Mouse (Mus musculus): ENCODE data around the gene Lpar3. TPM values are rescaled to one million over a fixed set of nuclear protein-coding genes. Genes with fewer than 3 reads are reported as not detected.
A peak's percentile ranks its signal among the peaks of the same experiment; 100 is the strongest.

Lpar3 gene
- total RNA-seq (2021) = under 1 TPM; 0.15 to 0.69 TPM
- long read RNA-seq, experiment 1, partial matches to known transcripts = 0 of 1 reads
- long read RNA-seq, experiment 1, other reads (novel, unspliced or antisense) = 0 of 1 reads
- long read RNA-seq, experiment 2, partial matches to known transcripts = 0 of 4 reads
- long read RNA-seq, experiment 2, other reads (novel, unspliced or antisense) = 0 of 4 reads

- peak; percentile 85 for DNase-seq
These were observed at the start of gene Lpar3 for GRCm38 (mm10) chr3:146220776-146221486. TSS of gene Lpar3 (plus strand) at chr3:146220963.

DNA sequence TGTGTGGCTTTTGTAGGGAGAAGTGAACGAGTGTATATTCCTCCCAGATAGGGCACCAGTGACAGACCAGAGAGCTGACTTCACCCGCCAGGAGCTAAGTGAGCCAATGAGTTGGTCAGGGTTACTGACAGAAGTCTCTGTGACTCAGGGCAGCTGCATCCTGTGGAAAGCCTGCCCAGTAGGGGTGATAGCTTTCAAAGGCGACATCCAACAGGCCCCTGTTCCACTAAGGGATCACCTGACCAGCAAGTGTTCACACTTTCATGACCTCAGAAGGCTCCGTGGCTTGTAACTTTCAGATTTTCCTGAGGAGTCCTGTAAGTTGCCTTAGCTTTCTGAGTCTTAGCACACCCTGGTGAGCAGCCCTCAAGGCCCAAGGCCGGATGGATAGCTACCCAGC lies 47.7 kb upstream of the Lpar3 start:
- no peak for DNase-seq

DNA sequence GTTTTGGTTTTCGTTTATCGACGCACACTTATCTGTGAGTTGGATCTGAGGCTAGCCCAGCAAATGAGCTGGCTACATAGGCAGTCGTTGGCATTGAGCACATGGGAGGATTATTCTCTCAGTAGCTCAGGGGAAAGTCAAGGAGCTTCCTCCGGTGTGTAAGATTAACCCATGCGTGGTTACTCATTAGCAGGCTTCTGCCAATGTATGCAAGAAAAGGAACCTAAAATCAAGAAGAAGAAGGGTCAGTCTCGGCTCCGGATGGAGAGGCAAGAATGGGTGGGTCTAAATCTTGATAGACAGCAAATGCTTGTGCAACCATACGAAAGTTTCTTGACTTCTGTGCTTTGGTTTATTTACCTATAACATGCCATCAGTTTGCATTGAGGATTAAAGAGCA lies 46.5 kb upstream of the Lpar3 start:
- no peak for DNase-seq

DNA sequence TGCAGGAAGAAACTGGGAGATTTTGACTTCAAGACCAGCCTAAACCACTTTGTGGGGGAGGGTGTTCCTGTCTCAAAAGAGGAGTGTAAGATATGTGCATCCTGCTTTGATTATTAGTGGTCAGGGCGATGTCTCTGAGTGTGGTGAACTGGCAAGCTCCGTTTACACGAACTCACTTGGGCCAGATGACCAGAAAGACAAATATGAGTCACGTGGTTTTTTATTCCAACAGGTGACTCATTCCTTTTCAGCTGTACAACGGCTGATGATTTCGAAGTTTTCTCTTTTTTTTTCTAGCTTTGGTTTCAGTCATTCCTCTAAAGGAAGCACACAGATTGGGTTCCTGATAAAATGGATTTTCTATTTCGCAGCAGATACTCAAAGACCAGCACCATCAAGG lies 43.5 kb upstream of the Lpar3 start:
- DNase-seq = no peak

DNA sequence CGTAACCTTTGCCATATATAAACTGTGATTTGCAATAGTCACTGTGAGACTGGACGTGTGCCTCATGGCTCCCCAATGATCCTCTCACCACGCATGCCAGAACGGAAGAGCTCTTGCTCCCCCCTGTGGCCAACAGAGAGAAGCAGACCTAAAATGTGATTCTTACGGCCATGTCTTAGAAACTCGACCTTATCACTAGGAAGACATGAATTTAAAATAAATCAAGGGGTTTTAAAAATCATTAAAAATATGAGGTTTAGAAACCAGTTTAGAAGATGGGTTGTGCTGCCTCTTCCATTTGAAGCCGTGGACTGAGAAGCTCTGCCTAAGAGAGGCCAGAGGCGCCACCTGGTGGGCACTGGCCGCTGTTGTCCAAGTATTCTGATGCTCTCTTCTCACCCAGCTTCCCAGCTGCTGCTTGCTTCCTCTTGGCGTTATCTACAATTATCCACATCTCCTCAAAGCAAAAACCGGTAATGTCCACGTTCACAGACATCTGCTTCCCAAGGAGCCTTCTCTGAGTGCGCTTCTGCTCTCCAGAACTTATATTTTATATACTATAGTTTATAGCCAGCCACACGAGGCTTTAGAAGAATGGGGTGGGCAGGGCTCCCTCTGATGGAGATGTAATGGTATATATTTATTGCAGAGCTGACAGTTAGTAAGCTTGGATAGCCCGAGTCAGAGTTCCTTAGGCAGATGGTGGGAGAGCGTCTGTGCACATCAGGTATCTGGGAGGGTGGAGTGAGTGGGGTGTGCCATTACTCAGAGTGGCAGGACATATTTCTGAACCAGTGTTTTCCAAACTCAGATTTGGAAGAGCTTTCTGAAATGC lies 42.8 kb upstream of the Lpar3 start:
- peak; percentile 88 for DNase-seq

GRCm38 (mm10) chr3:146180341-146180740 lies 40.4 kb upstream of the Lpar3 start:
- DNase-seq = no peak

- peak; percentile 78 for DNase-seq
These were observed 39.8 kb upstream of the Lpar3 start for GRCm38 (mm10) chr3:146180986-146181385.

GRCm38 (mm10) chr3:146184992-146185657 lies 35.6 kb upstream of the Lpar3 start:
- DNase-seq = peak; percentile 70

- no peak for DNase-seq
These were observed 34.7 kb upstream of the Lpar3 start for GRCm38 (mm10) chr3:146186033-146186432.

DNA sequence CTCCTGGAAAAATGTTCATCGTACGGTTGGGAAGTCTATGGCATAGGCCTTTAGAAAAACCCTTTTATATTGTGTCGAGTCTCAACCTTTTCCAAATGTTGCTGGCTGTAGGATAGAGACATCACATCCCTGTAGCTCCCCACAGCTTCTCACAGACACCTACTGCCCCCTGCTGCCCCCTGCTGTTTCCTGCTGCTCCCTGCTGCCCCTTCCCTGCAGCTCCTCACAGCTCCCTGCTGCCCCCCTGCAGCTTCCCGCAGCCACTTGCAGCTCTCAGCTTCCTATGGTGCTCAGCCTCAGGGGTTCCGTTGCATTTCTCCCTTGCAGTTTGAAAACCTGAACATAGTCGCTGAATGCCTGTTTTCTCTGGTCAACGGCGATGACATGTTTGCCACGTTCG lies 30.8 kb upstream of the Lpar3 start:
- no peak for DNase-seq

DNA sequence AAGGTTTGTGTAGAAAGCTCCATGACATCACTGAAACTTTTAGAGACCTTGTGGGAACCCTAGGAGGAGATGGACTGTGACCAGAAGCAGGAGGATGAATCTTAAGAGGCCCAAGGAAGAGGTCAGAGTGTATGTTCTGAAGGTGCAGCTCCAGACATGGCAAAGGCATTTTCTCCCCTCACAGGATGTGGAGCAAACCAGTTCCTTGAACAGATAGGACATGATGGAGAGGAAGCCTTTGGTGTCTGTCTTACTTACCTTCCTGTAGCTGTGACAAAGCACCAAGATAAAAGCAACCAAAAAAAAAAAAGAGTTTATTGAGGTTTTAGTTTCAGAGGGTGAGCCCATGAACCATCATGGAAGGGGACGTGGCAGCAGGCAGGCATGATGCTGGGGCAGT lies 28.3 kb upstream of the Lpar3 start:
- DNase-seq = no peak

DNA sequence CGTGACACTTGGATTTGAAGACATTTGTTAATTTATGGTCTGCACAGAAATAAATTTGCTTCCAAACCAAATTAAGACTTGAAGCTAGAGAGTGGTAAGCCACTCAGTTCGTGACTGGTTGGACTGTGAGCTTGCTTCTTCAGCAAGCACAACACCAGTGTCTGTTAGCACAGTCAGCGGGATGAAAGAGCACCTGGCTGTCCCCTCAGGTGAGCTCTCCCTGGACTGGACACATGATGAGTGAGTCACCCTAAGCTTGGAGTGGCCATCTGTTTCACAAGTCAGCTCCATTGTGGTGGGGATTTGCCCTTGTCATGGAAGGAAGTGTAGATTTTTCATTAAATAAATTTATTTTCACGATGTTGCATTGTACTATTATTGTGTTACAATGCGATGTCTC lies 25.6 kb upstream of the Lpar3 start:
- no peak for DNase-seq

DNA sequence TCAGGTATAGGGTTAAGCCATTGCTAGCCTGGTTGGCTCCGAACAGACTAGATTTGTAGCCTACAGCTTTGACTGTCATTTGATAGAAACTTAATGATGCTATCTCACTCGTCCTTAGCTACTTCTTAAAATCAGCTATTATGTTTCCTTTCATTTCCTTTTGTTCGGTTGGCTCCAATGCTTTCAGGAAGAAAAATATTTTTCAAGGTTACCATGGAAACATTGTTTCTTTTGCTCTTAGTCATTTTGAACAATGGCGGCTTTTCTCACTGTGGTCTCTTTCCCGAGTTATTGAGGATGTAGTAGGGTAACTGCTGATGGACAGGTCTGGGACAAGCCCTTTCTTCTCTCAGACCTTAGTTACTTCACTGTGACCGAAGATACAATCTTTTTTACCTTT lies 24.5 kb upstream of the Lpar3 start:
- no peak for DNase-seq

DNA sequence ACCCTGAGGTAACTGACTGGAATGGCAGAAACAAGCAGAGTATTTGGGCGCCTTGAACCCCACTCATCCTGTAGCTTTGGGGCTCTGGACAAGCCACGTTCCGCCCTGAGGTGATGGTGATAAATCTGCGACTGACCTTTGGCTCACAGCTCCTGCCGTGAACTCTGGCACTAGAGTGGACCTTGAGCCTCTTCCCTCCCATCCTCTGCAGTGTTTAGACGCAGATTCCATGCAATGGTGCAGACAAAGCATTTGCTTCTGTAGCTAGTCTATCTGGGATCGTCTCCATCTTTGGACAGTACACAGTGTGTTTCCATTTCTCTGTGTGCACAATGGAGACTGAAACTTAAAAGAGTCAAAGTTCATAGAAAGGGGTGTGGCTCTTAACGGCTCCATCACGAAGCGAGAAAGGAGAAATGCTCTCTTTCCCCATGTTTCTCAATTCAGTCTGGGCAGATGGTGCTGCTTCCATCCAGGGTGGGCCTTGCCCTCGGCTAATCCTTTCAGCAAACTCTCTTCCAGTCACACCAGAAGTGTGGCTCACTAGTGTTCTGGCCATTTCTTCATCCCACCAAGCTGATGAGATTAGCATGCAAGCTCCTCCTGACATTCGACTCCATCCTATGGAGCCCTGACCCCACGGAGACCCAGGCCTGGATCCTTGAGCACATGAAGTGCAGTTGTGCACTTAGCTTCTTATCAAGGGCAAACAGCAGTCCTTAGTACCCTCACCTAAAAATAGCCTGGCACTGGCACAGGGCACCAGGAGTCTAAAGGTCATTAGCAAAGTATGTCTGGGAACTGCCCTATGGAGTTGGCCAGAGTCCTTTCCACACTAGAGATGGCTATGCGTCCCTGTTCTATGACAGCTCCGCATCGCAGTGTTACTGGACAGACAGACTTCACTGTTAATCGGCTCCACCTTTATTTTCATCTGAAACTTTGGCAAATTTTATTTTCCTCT lies 23.7 kb upstream of the Lpar3 start:
- no peak for DNase-seq

GRCm38 (mm10) chr3:146197785-146198184 lies 23.0 kb upstream of the Lpar3 start:
- no peak for DNase-seq

- no peak for DNase-seq
These were observed 21.8 kb upstream of the Lpar3 start for GRCm38 (mm10) chr3:146198803-146199481.

- DNase-seq = no peak
These were observed 21.3 kb upstream of the Lpar3 start for GRCm38 (mm10) chr3:146199486-146199885.

GRCm38 (mm10) chr3:146204375-146204774 lies 16.4 kb upstream of the Lpar3 start:
- DNase-seq = no peak

GRCm38 (mm10) chr3:146205305-146205704 lies 15.5 kb upstream of the Lpar3 start:
- no peak for DNase-seq

GRCm38 (mm10) chr3:146206635-146207034 lies 14.1 kb upstream of the Lpar3 start:
- DNase-seq = no peak

- DNase-seq = no peak
These were observed 13.3 kb upstream of the Lpar3 start for GRCm38 (mm10) chr3:146207440-146207839.

All from adrenal gland, postnatal 10 days (tissue).